Mouse (Mus musculus) liver, embryonic 16.5 days (tissue): Measurements from ENCODE around the gene Kif2b. TPM values are rescaled to one million over a fixed set of nuclear protein-coding genes. Genes with fewer than 3 reads are reported as not detected.

Experiments
- ATAC-seq: fragments of 200-750 bp; cut with Nextera tagmentation; 2 replicates; pipeline ENCODE4 v1.8.0; 2017; ENCODE audit warnings: low read depth, mild to moderate bottlenecking, moderate number of reproducible peaks, moderate library complexity
- H3K27ac ChIP-seq: fragments of 300-500 bp; sonication (generic); 2 replicates; pipeline ENCODE4 v1.5.1; 2014; ENCODE audit warnings: mild to moderate bottlenecking, low read length
- H3K27me3 ChIP-seq: fragments of 300-500 bp; sonication (generic); 2 replicates; pipeline ENCODE4 v1.6.1; 2014; ENCODE audit warnings: low read depth, low read length, mixed read lengths; ENCODE audit not compliant: control insufficient read depth, insufficient read depth
- H3K36me3 ChIP-seq: fragments of 300-500 bp; sonication (generic); 2 replicates; pipeline ENCODE4 v1.6.1; 2014; ENCODE audit warnings: mild to moderate bottlenecking; ENCODE audit not compliant: control insufficient read depth, insufficient read depth
- H3K4me1 ChIP-seq: fragments of 300-500 bp; sonication (generic); 2 replicates; pipeline ENCODE4 v1.6.1; 2014; ENCODE audit warnings: low read depth, low read length, mixed read lengths; ENCODE audit not compliant: control insufficient read depth
- H3K4me2 ChIP-seq: fragments of 300-500 bp; sonication (generic); 2 replicates; pipeline ENCODE4 v1.6.1; 2014; ENCODE audit warnings: low read depth, low read length, mixed read lengths
- H3K4me3 ChIP-seq: fragments of 300-500 bp; sonication (generic); 2 replicates; pipeline ENCODE4 v1.5.1; 2014; ENCODE audit warnings: low read depth, mild to moderate bottlenecking, low read length
- H3K9ac ChIP-seq: fragments of 300-500 bp; sonication (generic); 2 replicates; pipeline ENCODE4 v1.6.1; 2014; ENCODE audit warnings: low read depth, low read length
- H3K9me3 ChIP-seq: fragments of 300-500 bp; sonication (generic); replicated peaks from 2 replicates; pipeline ENCODE4 v1.6.1; 2016; ENCODE audit warnings: low read length; ENCODE audit not compliant: control insufficient read depth
- WGBS: fragments of 180-500 bp; shearing (Covaris S2); extraction: QIAGEN DNeasy Blood & Tissue Kit; methylation state at CpG from one replicate; pipeline ENCODE4 v1.1.7; 2014; ENCODE audit not compliant: insufficient replicate concordance; 5-methylcytosine and 5-hydroxymethylcytosine counted together
- polyA plus RNA-seq: library from polyadenylated mRNA; unstranded; fragments of >200 nt; fragmentation: Nextera tagmentation; extraction: Ambion mirVana; gene quantifications from 2 replicates; pipeline ENCODE4 v1.2.1, GENCODE M21; 2015

Kif2b gene
- not detected in 2 replicates for polyA plus RNA-seq

GRCm38 (mm10) chr11:91577317-91577716, at the start of gene Kif2b:
Gene Kif2b, minus strand, starts transcription at chr11:91577558.
- no peak within 1 kb of the TSS for H3K9ac ChIP-seq
- H3K4me2 ChIP-seq: no peak within 1 kb of the TSS
- H3K4me3 ChIP-seq: no peak within 1 kb of the TSS
- no peak within 1 kb of the TSS for H3K27ac ChIP-seq
- ATAC-seq: no peak
- WGBS: 62% methylated on average over 9 of the region's 9 CpGs
- H3K36me3 ChIP-seq: no peaks in the 10 kb centered on the region
- H3K27me3 ChIP-seq: no peaks in the 10 kb centered on the region
- no peaks in the 10 kb centered on the region for H3K4me1 ChIP-seq
- no peaks in the 10 kb centered on the region for H3K9me3 ChIP-seq

DNA sequence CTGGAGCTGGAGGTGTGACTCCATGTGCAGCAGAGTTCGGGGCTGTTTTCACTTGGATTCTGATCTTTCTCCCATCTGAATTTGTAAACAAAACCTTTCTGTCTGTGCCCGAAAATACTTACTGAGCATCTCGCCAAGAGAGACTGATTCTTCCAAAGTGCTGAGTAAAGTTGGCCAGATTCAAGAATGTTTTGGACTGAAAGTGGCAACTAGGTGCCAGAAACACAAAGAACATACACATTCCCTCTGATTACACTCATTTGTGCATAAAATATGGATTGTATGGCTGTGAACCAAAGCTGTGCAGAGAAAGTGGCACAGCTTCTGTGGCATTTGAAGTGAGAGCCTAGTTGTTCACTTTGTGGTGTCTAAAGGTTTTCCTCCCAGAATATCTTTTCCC, 15.7 kb upstream of the Kif2b start:
- H3K27ac ChIP-seq: no peak overlapping the region
- no peak overlapping the region for H3K9ac ChIP-seq
- no peaks in the 10 kb centered on the region for H3K9me3 ChIP-seq
- WGBS: 41% methylated on average over 3 of the region's 3 CpGs
- H3K36me3 ChIP-seq: no peaks in the 10 kb centered on the region
- no peak overlapping the region for H3K4me2 ChIP-seq
- ATAC-seq: no peak
- no peaks in the 10 kb centered on the region for H3K27me3 ChIP-seq
- no peaks in the 10 kb centered on the region for H3K4me1 ChIP-seq
- no peak overlapping the region for H3K4me3 ChIP-seq

GRCm38 (mm10) chr11:91576856-91577255, 502 bp downstream of the Kif2b start:
- 83% methylated on average over 19 of the region's 19 CpGs for WGBS
- H3K4me3 ChIP-seq: no peak overlapping the region
- no peak for ATAC-seq
- no peaks in the 10 kb centered on the region for H3K27me3 ChIP-seq
- H3K36me3 ChIP-seq: no peaks in the 10 kb centered on the region
- H3K27ac ChIP-seq: no peak overlapping the region
- H3K4me2 ChIP-seq: no peak overlapping the region
- no peaks in the 10 kb centered on the region for H3K9me3 ChIP-seq
- H3K4me1 ChIP-seq: no peaks in the 10 kb centered on the region
- H3K9ac ChIP-seq: no peak overlapping the region

GRCm38 (mm10) chr11:91575406-91575805, 2.0 kb downstream of the Kif2b start:
- ATAC-seq: no peak
- Histone ChIP-seq H3K27ac (no peak overlapping the region), H3K4me3 (no peak overlapping the region), H3K27me3 (no peaks in the 10 kb centered on the region), H3K9ac (no peak overlapping the region), H3K4me2 (no peak overlapping the region), H3K9me3 (no peaks in the 10 kb centered on the region), H3K36me3 (no peaks in the 10 kb centered on the region), H3K4me1 (no peaks in the 10 kb centered on the region)
- WGBS: 73% methylated on average over 8 of the region's 8 CpGs

GRCm38 (mm10) chr11:91574477-91574876, 2.9 kb downstream of the Kif2b start:
- ATAC-seq: no peak
- no peak overlapping the region for H3K4me2 ChIP-seq
- no peak overlapping the region for H3K9ac ChIP-seq
- WGBS: 16% methylated on average over 3 of the region's 3 CpGs
- no peaks in the 10 kb centered on the region for H3K4me1 ChIP-seq
- H3K27ac ChIP-seq: no peak overlapping the region
- H3K9me3 ChIP-seq: no peaks in the 10 kb centered on the region
- no peaks in the 10 kb centered on the region for H3K27me3 ChIP-seq
- H3K36me3 ChIP-seq: no peaks in the 10 kb centered on the region
- no peak overlapping the region for H3K4me3 ChIP-seq

DNA sequence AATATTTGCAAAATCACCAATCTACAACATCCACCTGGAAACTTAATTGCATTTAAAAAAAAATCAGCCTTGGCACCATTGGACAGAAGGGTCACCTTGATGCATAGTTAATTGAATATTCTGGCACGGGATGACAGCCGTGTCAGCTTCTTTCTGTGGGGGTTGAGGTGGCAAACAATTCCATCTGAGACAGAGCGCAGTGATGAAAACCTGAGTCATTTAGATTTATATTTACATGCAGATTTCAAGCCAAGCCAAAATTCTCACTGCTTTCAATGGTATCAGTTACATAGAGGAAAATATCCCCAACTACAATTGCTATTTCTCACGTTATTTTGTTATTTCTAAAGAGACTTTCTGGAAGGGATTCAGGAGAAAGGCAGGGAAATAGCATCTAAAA, 46.6 kb downstream of the Kif2b start:
- no peak overlapping the region for H3K27ac ChIP-seq
- ATAC-seq: no peak
- no peaks in the 10 kb centered on the region for H3K27me3 ChIP-seq
- H3K36me3 ChIP-seq: no peaks in the 10 kb centered on the region
- H3K4me3 ChIP-seq: no peak overlapping the region
- 61% methylated on average over 4 of the region's 4 CpGs for WGBS
- H3K4me2 ChIP-seq: no peak overlapping the region
- no peak overlapping the region for H3K9ac ChIP-seq
- no peaks in the 10 kb centered on the region for H3K9me3 ChIP-seq
- H3K4me1 ChIP-seq: no peaks in the 10 kb centered on the region
